Mouse (Mus musculus) limb, embryonic 10.5 days (tissue): ENCODE data around the gene Akt3. TPM values are rescaled to one million over a fixed set of nuclear protein-coding genes. Genes with fewer than 3 reads are reported as not detected.

Source experiments
- DNase-seq: peaks from one replicate; pipeline ENCODE4 v3.0.0-alpha.2; 2017; ENCODE audit warnings: low spot score
- H3K27ac ChIP-seq: fragments of 300-500 bp; sonication (generic); 2 replicates; pipeline ENCODE4 v1.5.1; 2016; ENCODE audit warnings: mild to moderate bottlenecking
- H3K27me3 ChIP-seq: fragments of 300-500 bp; sonication (generic); 2 replicates; pipeline ENCODE4 v1.6.1; 2016; ENCODE audit warnings: low read depth, mild to moderate bottlenecking; ENCODE audit not compliant: poor library complexity, severe bottlenecking
- H3K36me3 ChIP-seq: fragments of 300-500 bp; sonication (generic); 2 replicates; pipeline ENCODE4 v1.6.1; 2016; ENCODE audit warnings: mild to moderate bottlenecking, moderate library complexity
- H3K4me1 ChIP-seq: fragments of 300-500 bp; sonication (generic); 2 replicates; pipeline ENCODE4 v1.6.1; 2016
- H3K4me3 ChIP-seq: fragments of 300-500 bp; sonication (generic); 2 replicates; pipeline ENCODE4 v1.5.1; 2016; ENCODE audit warnings: mild to moderate bottlenecking, moderate library complexity
- H3K9me3 ChIP-seq: fragments of 300-500 bp; sonication (generic); replicated peaks from 2 replicates; pipeline ENCODE4 v1.6.1; 2016; ENCODE audit warnings: mild to moderate bottlenecking
- WGBS: fragments of 180-500 bp; shearing (Covaris S2); methylation state at CpG from one replicate; pipeline ENCODE4 v1.1.7; 2016; 5-methylcytosine and 5-hydroxymethylcytosine counted together
- polyA plus RNA-seq: library from polyadenylated mRNA; unstranded; fragments of >200 nt; fragmentation: Nextera tagmentation; extraction: Ambion mirVana; gene quantifications from 2 replicates; pipeline ENCODE4 v1.2.1, GENCODE M21; 2016

Akt3 gene
- polyA plus RNA-seq = 6.2 and 7.1 TPM in 2 replicates

- no peak for DNase-seq
- WGBS = 0% methylated on average over 2 of the region's 32 CpGs
- Histone ChIP-seq H3K4me1 (peaks cover 14% of the 10 kb centered on the region), H3K36me3 (no peaks in the 10 kb centered on the region), H3K27me3 (no peaks in the 10 kb centered on the region; the same call in 1 of the 2 replicates), H3K27ac (peak within 1 kb of the TSS; percentile 99), H3K9me3 (no peaks in the 10 kb centered on the region), H3K4me3 (peak within 1 kb of the TSS; percentile 99)
These were observed at the start of gene Akt3 for GRCm38 (mm10) chr1:177258034-177258342. Gene Akt3, minus strand, starts transcription at chr1:177258203.

- H3K9me3 ChIP-seq = no peaks in the 10 kb centered on the region
- H3K27me3 ChIP-seq = no peaks in the 10 kb centered on the region
- WGBS = 88% methylated on average over 11 of the region's 11 CpGs
- no peak overlapping the region for H3K27ac ChIP-seq
- H3K36me3 ChIP-seq = no peaks in the 10 kb centered on the region
- no peak overlapping the region for H3K4me3 ChIP-seq
- no peaks in the 10 kb centered on the region for H3K4me1 ChIP-seq
- DNase-seq = no peak
These were observed 49.5 kb upstream of the Akt3 start for GRCm38 (mm10) chr1:177307549-177307948.

GRCm38 (mm10) chr1:177298231-177298630, 40.2 kb upstream of the Akt3 start:
- H3K27ac ChIP-seq = no peak overlapping the region
- DNase-seq = no peak
- H3K4me3 ChIP-seq = no peak overlapping the region
- H3K27me3 ChIP-seq = no peaks in the 10 kb centered on the region
- H3K36me3 ChIP-seq = no peaks in the 10 kb centered on the region
- no peaks in the 10 kb centered on the region for H3K9me3 ChIP-seq
- no peaks in the 10 kb centered on the region for H3K4me1 ChIP-seq
- 93% methylated on average over 1 of the region's 1 CpGs for WGBS

- H3K4me3 ChIP-seq = no peak overlapping the region
- no peaks in the 10 kb centered on the region for H3K27me3 ChIP-seq
- DNase-seq = no peak
- 50% methylated on average over 3 of the region's 3 CpGs for WGBS
- peaks cover 2% of the 10 kb centered on the region; the same call in 1 of the 2 replicates for H3K4me1 ChIP-seq
- H3K36me3 ChIP-seq = no peaks in the 10 kb centered on the region
- H3K27ac ChIP-seq = no peak overlapping the region
- H3K9me3 ChIP-seq = no peaks in the 10 kb centered on the region
These were observed 28.8 kb upstream of the Akt3 start for GRCm38 (mm10) chr1:177286764-177287163.

GRCm38 (mm10) chr1:177281925-177282324, 23.9 kb upstream of the Akt3 start:
- no peak for DNase-seq
- Histone ChIP-seq H3K27ac (no peak overlapping the region), H3K36me3 (no peaks in the 10 kb centered on the region), H3K9me3 (no peaks in the 10 kb centered on the region), H3K4me3 (no peak overlapping the region), H3K4me1 (peaks cover 2% of the 10 kb centered on the region; the same call in 1 of the 2 replicates), H3K27me3 (no peaks in the 10 kb centered on the region)

- H3K27me3 ChIP-seq = no peaks in the 10 kb centered on the region
- DNase-seq = no peak
- WGBS = 90% methylated on average over 5 of the region's 5 CpGs
- H3K4me1 ChIP-seq = no peaks in the 10 kb centered on the region
- H3K36me3 ChIP-seq = no peaks in the 10 kb centered on the region
- no peaks in the 10 kb centered on the region for H3K9me3 ChIP-seq
- H3K4me3 ChIP-seq = no peak overlapping the region
- H3K27ac ChIP-seq = no peak overlapping the region
These were observed 19.4 kb upstream of the Akt3 start for GRCm38 (mm10) chr1:177277361-177277760.

- no peaks in the 10 kb centered on the region; the same call in 1 of the 2 replicates for H3K27me3 ChIP-seq
- WGBS = 89% methylated on average over 1 of the region's 1 CpGs
- no peaks in the 10 kb centered on the region for H3K4me1 ChIP-seq
- no peak overlapping the region for H3K27ac ChIP-seq
- H3K9me3 ChIP-seq = no peaks in the 10 kb centered on the region
- no peak overlapping the region for H3K4me3 ChIP-seq
- no peaks in the 10 kb centered on the region for H3K36me3 ChIP-seq
- DNase-seq = no peak
These were observed 9.6 kb upstream of the Akt3 start for GRCm38 (mm10) chr1:177267645-177268044.

GRCm38 (mm10) chr1:177262926-177263325, 4.9 kb upstream of the Akt3 start:
- no peak overlapping the region for H3K4me3 ChIP-seq
- WGBS = 85% methylated on average over 2 of the region's 2 CpGs
- no peaks in the 10 kb centered on the region for H3K36me3 ChIP-seq

GRCm38 (mm10) chr1:177260796-177261195, 2.8 kb upstream of the Akt3 start:
- H3K9me3 ChIP-seq = no peaks in the 10 kb centered on the region
- H3K4me1 ChIP-seq = peaks cover 14% of the 10 kb centered on the region
- H3K27me3 ChIP-seq = no peaks in the 10 kb centered on the region; the same call in 1 of the 2 replicates
- DNase-seq = no peak
- H3K4me3 ChIP-seq = no peak overlapping the region
- no peaks in the 10 kb centered on the region for H3K36me3 ChIP-seq
- no peak overlapping the region for H3K27ac ChIP-seq
- WGBS = 83% methylated on average over 4 of the region's 4 CpGs

More at GRCm38 (mm10) chr1:177262926-177263325, 4.9 kb upstream of the Akt3 start:
- H3K27ac ChIP-seq = no peak overlapping the region
- peaks cover 9% of the 10 kb centered on the region for H3K4me1 ChIP-seq
- no peak for DNase-seq
- no peaks in the 10 kb centered on the region for H3K9me3 ChIP-seq
- H3K27me3 ChIP-seq = no peaks in the 10 kb centered on the region; the same call in 1 of the 2 replicates

- WGBS = 24% methylated on average over 16 of the region's 16 CpGs
- no peaks in the 10 kb centered on the region; the same call in 1 of the 2 replicates for H3K27me3 ChIP-seq
- H3K27ac ChIP-seq = peak overlapping the region; percentile 99
- peak overlapping the region; percentile 99 for H3K4me3 ChIP-seq
- no peaks in the 10 kb centered on the region for H3K36me3 ChIP-seq
- peaks cover 14% of the 10 kb centered on the region for H3K4me1 ChIP-seq
- no peaks in the 10 kb centered on the region for H3K9me3 ChIP-seq
- no peak for DNase-seq
These were observed 1.1 kb upstream of the Akt3 start for GRCm38 (mm10) chr1:177259038-177259600.

GRCm38 (mm10) chr1:177258343-177259037, 487 bp upstream of the Akt3 start:
- Histone ChIP-seq H3K4me1 (peaks cover 14% of the 10 kb centered on the region), H3K9me3 (no peaks in the 10 kb centered on the region), H3K27me3 (no peaks in the 10 kb centered on the region; the same call in 1 of the 2 replicates), H3K36me3 (no peaks in the 10 kb centered on the region), H3K27ac (peak overlapping the region; percentile 99), H3K4me3 (peak overlapping the region; percentile 99)
- DNase-seq = peak; percentile 90
- WGBS = under 1% methylated on average over 57 of the region's 86 CpGs

GRCm38 (mm10) chr1:177257178-177258033, 597 bp downstream of the Akt3 start:
- Histone ChIP-seq H3K36me3 (no peaks in the 10 kb centered on the region), H3K4me1 (peaks cover 14% of the 10 kb centered on the region), H3K27me3 (no peaks in the 10 kb centered on the region; the same call in 1 of the 2 replicates), H3K9me3 (no peaks in the 10 kb centered on the region), H3K4me3 (peak overlapping the region; percentile 99), H3K27ac (peak overlapping the region; percentile 99)
- WGBS = under 1% methylated on average over 74 of the region's 86 CpGs
- DNase-seq = peak; percentile 85

- no peak overlapping the region for H3K27ac ChIP-seq
- WGBS = 85% methylated on average over 4 of the region's 4 CpGs
- no peak for DNase-seq
These were observed 9.4 kb downstream of the Akt3 start for GRCm38 (mm10) chr1:177248638-177249037.

More at GRCm38 (mm10) chr1:177248638-177249037, 9.4 kb downstream of the Akt3 start:
- Histone ChIP-seq H3K9me3 (no peaks in the 10 kb centered on the region), H3K4me3 (no peak overlapping the region), H3K4me1 (no peaks in the 10 kb centered on the region), H3K36me3 (peaks cover 11% of the 10 kb centered on the region; the same call in 1 of the 2 replicates), H3K27me3 (no peaks in the 10 kb centered on the region)
